Mouse (Mus musculus): ENCODE measurements around the gene Plbd2.
A peak's percentile ranks its signal among the peaks of the same experiment; 100 is the strongest.
"Not testable (repeated sequence)": the region's sequence is repeated elsewhere in the genome, so short reads cannot be mapped to it uniquely, and the experiment has no call there.

The Plbd2 gene

GRCm38 (mm10) chr5:120510982-120511642 lies 7.7 kb upstream of the Plbd2 start, which contains the start of gene Slc8b1:
TSS of gene Slc8b1 (plus strand) at chr5:120511168.
- DNase-seq (ENCODE audit: low spot score), result peak; percentile 97

DNA sequence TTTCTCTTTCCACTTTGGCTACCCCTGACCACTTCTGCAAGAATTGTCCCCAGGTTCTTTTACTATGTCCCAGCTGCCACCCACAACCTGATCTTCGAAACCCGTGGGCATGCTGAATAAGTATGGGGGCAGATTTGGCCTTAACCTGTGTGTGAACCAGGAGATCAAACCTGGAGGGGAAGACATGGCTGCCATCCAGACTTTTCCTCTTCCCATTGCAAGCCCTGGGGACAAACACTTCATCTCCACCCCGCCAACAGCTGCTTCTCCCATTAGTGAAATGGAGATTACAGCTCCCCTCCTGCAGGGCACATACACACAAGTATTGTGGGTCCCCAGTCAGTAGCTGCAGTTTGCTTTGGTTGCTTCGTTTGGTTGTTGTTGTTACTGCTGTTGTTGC lies 3.9 kb upstream of the Plbd2 start:
- DNase-seq (ENCODE audit: low spot score), result no peak

GRCm38 (mm10) chr5:120506490-120506889 lies 3.1 kb upstream of the Plbd2 start:
- no peak for DNase-seq (ENCODE audit: low spot score)

- no peak for DNase-seq (ENCODE audit: low spot score)
These were observed 2.4 kb upstream of the Plbd2 start for GRCm38 (mm10) chr5:120505781-120506180.

DNA sequence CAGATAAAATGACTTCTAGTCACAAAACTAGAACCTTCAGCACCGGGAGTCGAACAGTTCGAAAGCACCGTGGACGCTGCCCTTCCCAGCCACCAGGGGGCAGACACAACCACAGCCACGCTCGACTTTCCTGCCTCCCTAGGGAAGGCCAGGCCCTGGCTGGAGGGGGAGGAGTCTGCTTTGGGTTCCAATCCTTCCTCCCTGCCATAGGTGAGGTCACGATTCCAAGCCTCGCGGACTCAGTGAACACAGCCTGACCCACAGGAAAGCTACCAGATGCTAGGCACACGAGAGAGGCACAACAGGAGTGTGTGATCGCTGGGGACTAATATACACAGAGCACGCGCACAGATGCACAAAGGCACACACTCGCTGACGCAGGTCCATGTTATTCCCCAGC lies 1.9 kb upstream of the Plbd2 start:
- DNase-seq (ENCODE audit: low spot score), result peak; percentile 78

- no peak for DNase-seq (ENCODE audit: low spot score)
These were observed 716 bp downstream of the Plbd2 start for GRCm38 (mm10) chr5:120502675-120503143.

GRCm38 (mm10) chr5:120502147-120502621 lies 1.2 kb downstream of the Plbd2 start:
- DNase-seq (ENCODE audit: low spot score), result no peak

- DNase-seq (ENCODE audit: low spot score), result not testable (repeated sequence)
These were observed 2.8 kb downstream of the Plbd2 start for GRCm38 (mm10) chr5:120500609-120501008.

- no peak for DNase-seq (ENCODE audit: low spot score)
These were observed 4.2 kb downstream of the Plbd2 start for GRCm38 (mm10) chr5:120499202-120499601.

- DNase-seq (ENCODE audit: low spot score), result no peak
These were observed 6.4 kb downstream of the Plbd2 start for GRCm38 (mm10) chr5:120497071-120497470.

GRCm38 (mm10) chr5:120495703-120496226 lies 7.7 kb downstream of the Plbd2 start:
- DNase-seq (ENCODE audit: low spot score), result no peak

GRCm38 (mm10) chr5:120495064-120495702 lies 8.2 kb downstream of the Plbd2 start:
- DNase-seq (ENCODE audit: low spot score), result no peak

DNA sequence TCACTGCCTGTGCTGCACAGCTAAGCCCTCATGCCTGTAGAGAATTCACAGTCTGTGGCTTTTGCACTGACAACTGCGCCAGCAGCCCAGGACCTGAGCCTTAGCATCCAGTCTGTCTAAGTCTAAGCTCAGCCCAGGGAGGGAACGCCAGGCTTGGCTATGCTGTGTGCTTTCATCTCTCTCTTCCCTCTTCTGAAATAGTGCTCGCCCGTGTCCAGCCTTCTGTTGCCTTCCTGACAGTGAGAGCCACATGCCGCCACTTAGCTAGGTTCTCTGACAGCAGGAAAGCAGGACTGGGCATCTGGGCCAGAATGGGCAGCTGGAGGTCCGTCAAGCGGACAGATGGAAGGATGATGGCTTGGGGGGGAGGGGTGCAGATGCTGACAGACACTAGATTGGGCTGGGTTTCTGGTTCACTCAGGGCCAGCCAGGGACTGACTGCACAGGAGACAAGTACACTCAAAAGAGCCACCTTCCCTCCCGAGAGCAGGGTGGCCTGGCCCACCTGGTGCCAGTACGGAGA lies 9.5 kb downstream of the Plbd2 start:
- DNase-seq (ENCODE audit: low spot score), result peak; percentile 40

DNA sequence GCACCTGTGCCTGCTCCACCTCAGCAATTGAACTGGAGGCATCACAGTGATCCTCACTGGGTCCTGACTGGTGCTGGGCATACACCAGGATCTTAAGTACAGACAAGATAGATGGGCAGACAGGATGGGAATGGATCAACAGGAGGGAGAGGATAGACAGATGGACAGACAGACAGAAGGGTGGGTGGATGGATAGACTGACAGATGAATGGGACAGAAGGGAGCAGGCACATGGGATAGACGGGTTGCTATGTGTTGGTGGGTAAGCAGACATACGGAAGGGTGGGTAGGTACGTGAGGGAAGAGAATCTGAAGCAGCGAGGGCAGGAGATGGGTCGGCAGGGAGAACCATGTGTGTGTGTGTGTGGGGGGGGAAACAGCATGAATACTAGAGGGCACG lies 10.0 kb downstream of the Plbd2 start:
- no peak for DNase-seq (ENCODE audit: low spot score)

- DNase-seq (ENCODE audit: low spot score), result peak; percentile 45
These were observed 11.0 kb downstream of the Plbd2 start for GRCm38 (mm10) chr5:120492437-120492836.

DNA sequence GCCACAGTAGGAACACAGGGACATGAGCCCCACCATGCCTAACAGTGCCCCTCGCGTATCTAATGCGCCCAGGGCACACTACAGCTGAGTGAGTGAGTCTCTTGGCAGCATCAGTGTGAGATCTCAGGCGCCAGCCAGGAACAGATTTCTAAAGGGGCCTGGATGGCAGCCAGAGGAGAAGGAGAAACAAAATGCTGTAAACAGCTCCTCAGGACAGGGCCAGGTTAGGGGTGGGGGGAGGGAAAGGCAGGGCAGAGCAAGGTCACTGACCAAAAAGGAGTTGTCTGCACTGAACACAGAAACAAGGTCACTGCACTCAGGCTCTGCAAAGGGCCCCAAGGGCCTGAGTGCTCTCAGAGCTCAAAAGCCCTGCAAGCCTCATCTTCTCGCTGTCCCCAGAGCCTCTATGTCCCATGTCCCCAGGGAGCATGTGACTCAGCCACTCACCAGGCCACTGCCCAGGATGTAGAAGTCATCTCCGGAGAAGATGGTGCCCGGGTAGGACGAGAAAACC lies 12.7 kb downstream of the Plbd2 start:
- no peak for DNase-seq (ENCODE audit: low spot score)

GRCm38 (mm10) chr5:120487844-120488243 lies 15.6 kb downstream of the Plbd2 start:
- no peak for DNase-seq (ENCODE audit: low spot score)

DNA sequence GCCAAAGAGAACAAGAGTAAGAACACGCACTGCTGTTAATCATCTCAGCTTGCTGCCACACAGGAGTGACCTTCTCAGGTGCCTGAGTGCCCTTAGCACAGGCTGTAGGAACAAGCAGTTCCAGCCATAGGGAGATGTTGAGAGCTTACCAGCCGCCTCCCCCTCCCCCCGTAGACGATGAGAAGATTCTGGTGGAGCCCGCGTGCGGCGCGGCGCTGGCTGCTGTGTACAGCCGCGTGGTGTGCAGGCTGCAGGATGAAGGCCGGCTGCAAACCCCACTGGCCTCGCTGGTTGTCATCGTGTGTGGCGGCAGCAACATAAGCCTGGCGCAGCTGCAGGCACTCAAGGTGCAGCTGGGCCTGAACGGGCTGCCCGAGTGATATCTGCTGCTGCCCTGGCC lies 20.0 kb downstream of the Plbd2 start:
- DNase-seq (ENCODE audit: low spot score), result no peak

- DNase-seq (ENCODE audit: low spot score), result no peak
These were observed 22.2 kb downstream of the Plbd2 start for GRCm38 (mm10) chr5:120481205-120481604.

GRCm38 (mm10) chr5:120479538-120479937 lies 23.9 kb downstream of the Plbd2 start:
- DNase-seq (ENCODE audit: low spot score), result no peak

- DNase-seq (ENCODE audit: low spot score), result no peak
These were observed 25.4 kb downstream of the Plbd2 start for GRCm38 (mm10) chr5:120477993-120478392.

DNA sequence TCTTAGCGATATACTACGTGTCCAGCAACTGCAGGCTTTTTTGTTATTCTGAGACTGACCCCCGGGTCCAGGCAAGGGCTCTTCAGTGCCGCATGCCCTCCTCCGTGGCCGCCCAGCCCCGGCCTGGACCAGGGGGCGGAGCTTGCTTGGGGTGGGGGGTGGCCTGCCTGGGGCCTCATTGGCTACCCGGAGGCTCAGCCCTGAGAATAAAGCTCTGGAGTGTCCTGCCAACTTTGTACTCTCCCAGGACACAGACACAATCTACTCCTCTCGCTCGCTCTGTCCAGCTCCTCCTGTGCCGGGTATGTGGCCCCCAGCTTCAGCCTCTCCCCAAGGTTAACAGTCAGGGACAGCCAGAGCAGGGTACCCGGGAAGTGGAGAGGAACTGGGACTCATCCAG lies 27.1 kb downstream of the Plbd2 start, which contains the start of gene Sds:
Sds (plus strand) TSS at position 231 of the 400 bp plus-strand sequence.
- no peak for DNase-seq (ENCODE audit: low spot score)

DNA sequence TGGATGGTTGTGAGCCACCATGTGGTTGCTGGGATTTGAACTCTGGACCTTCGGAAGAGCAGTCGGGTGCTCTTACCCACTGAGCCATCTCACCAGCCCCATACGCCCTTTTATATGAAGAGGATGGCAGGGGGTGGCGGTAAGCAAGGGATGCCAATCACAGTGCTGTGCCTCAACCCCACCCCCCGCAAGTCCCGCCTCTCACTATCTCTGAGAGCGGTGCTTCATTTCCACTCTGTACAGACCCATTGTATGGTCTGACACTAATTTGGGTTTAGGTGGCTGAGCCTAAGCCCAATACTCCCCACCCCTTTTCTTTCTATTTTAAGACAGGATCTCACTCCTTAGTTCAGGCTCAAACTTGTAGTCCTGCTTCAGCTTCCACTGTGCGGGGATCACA lies 27.6 kb downstream of the Plbd2 start:
- no peak for DNase-seq (ENCODE audit: low spot score)
